Mouse (Mus musculus): ENCODE measurements around the gene Dnaaf3.
"Not testable (repeated sequence)": the region's sequence is repeated elsewhere in the genome, so short reads cannot be mapped to it uniquely, and the experiment has no call there.

The Dnaaf3 gene

GRCm38 (mm10) chr7:4532005-4532729 is at the start of gene Dnaaf3:
TSS of gene Dnaaf3 (minus strand) at chr7:4532453.
- DNase-seq, result no peak

- DNase-seq, result not testable (repeated sequence)
Observed at GRCm38 (mm10) chr7:4581481-4581880, 49.2 kb upstream of the Dnaaf3 start.

- DNase-seq, result not testable (repeated sequence)
Observed at GRCm38 (mm10) chr7:4572361-4572760, 40.1 kb upstream of the Dnaaf3 start.

- DNase-seq, result no peak
Observed at GRCm38 (mm10) chr7:4562660-4563059, 30.4 kb upstream of the Dnaaf3 start.

- no peak for DNase-seq
Observed at GRCm38 (mm10) chr7:4557167-4557560, 24.9 kb upstream of the Dnaaf3 start.

- peak; percentile 69 to 73 for DNase-seq
Observed at GRCm38 (mm10) chr7:4556256-4557166, 24.3 kb upstream of the Dnaaf3 start.

- DNase-seq, result no peak
Observed at GRCm38 (mm10) chr7:4547221-4547641, 15.0 kb upstream of the Dnaaf3 start, which contains the start of gene Syt5. TSS of gene Syt5 (minus strand) at chr7:4547541.

- DNase-seq, result no peak
Observed at GRCm38 (mm10) chr7:4546591-4547131, 14.4 kb upstream of the Dnaaf3 start.

GRCm38 (mm10) chr7:4546050-4546449 is 13.8 kb upstream of the Dnaaf3 start:
- DNase-seq, result no peak

GRCm38 (mm10) chr7:4542013-4542412 is 9.8 kb upstream of the Dnaaf3 start:
- DNase-seq, result no peak

GRCm38 (mm10) chr7:4541344-4541743 is 9.1 kb upstream of the Dnaaf3 start:
- DNase-seq, result no peak

GRCm38 (mm10) chr7:4539019-4539418 is 6.8 kb upstream of the Dnaaf3 start:
- no peak for DNase-seq

- no peak for DNase-seq
Observed at GRCm38 (mm10) chr7:4537181-4537580, 4.9 kb upstream of the Dnaaf3 start.

GRCm38 (mm10) chr7:4536369-4536768 is 4.1 kb upstream of the Dnaaf3 start:
- no peak for DNase-seq

- DNase-seq, result not testable (repeated sequence)
Observed at GRCm38 (mm10) chr7:4530166-4530565, 2.1 kb downstream of the Dnaaf3 start.

GRCm38 (mm10) chr7:4527302-4527689 is 5.0 kb downstream of the Dnaaf3 start:
- DNase-seq, result no peak

GRCm38 (mm10) chr7:4526341-4527301 is 5.6 kb downstream of the Dnaaf3 start:
- peak; percentile 72 to 81 for DNase-seq

- DNase-seq, result peak; percentile 46 to 49
Observed at GRCm38 (mm10) chr7:4524212-4524922, 7.9 kb downstream of the Dnaaf3 start, which contains the start of gene Tnni3. TSS of gene Tnni3 (minus strand) at chr7:4524229.

- no peak for DNase-seq
Observed at GRCm38 (mm10) chr7:4523205-4524130, 8.8 kb downstream of the Dnaaf3 start.

GRCm38 (mm10) chr7:4522292-4522691 is 10.0 kb downstream of the Dnaaf3 start:
- DNase-seq, result no peak
